Mouse (Mus musculus) adrenal gland, adult 18-20 months (tissue): ENCODE measurements around the gene Cdadc1. TPM values are rescaled to one million over a fixed set of nuclear protein-coding genes. Genes with fewer than 3 reads are reported as not detected.
"Not testable (repeated sequence)": the region's sequence is repeated elsewhere in the genome, so short reads cannot be mapped to it uniquely, and the experiment has no call there.

Experiments
- DNase-seq, 2 experiments: peaks; one replicate each; pipeline ENCODE4 v3.0.0; 2021 to 2022; ENCODE audit warnings: low spot score in 2 of 2
- total RNA-seq, 2 experiments: library from RNA; stranded (reverse); gene quantifications; 1 replicate in 1 of 2; 2 replicates in 1 of 2; pipeline ENCODE4 v1.2.3; 2021

Cdadc1 gene
- total RNA-seq, 2 experiments from 2014 or later: 64.6 to 76.2 TPM

DNA sequence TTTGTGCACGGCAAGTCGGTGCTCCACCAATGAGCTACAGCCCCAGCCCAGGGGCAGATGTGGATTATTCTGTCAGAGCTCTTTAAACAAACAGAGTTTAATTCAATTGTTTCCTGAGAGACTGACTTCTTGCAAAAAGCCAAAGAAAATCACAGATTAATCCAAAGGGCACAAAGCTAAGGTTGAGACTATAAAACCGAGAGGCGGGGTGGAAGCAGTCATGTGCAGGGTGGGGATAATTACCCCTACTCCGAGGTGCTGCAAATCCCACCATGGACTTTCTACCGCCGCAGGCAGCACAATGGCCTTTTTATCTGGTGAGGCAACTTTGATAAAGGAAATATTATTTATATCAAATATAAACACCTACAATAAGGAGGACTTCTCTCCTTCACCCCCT lies 19.0 kb upstream of the Cdadc1 start:
- DNase-seq: no peak

DNA sequence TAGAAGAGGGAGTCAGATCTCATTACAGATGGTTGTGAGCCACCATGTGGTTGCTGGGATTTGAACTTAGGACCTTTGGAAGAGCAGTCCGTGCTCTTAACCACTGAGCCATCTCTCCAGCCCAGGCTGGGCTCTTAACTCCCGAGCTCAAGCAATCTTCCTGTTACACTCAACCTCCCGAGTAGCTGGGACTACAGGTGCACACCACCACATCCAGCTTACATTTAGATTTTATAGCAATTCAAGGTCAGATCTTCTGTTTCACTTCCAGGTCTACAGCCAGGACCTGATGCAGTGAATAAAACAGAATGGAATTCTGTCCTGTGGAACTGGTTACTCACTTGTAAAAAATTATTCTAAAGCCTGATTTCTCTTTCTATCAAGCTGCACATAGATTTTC lies 16.4 kb upstream of the Cdadc1 start:
- not testable (repeated sequence) for DNase-seq

DNA sequence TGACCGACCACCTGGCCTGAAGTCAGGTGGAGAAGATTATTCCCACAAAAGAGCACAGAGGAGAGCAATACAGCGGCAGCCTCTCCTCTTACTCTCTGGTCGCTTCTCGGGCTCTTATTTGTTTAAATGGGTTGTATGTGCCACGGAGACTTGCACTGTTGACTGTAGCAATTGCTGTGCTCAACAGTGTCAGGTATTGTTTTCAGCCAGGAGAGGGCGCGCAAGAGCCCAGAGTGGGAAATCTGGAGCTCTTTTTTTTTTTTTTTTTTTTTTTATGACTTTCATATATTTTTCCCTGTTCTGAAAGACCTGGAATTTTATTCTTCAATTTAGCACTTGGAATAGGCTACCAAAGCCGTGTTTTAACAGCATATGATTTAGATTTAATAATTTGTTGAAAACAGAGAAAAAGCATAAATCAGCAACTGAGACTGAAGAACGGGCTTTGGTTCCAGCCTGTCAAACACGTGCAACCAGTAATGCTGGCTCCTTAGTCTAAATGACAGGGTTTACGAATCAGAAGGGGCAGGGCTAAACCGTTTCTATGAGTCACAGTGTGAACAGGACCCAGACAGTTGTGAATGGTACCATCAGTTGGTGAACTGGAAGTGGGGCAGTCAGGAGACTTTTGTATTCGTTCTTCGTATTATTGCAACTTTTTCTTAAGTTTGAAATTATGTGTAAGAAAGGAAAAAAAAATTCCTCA lies 15.3 kb upstream of the Cdadc1 start:
- DNase-seq: peak; percentile 61 to 62

DNA sequence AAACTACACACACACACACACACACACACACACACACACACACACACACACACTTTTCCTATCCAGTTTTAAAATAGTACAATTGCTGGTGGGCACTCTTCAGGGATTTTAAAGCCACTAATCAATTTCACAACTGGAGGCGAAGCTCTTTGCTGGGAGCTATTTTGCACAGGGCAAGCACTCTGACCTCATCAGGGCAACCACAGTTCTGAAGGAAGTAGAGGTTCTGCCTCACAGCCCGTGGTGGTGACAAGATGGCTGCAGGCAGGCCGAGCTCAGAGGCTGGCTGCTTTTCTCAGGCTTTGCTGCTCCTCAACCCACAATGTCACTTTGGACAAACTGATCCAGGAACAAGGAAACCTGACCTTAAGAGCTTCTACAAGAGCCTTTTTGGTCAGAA lies 9.3 kb upstream of the Cdadc1 start:
- DNase-seq: no peak

DNA sequence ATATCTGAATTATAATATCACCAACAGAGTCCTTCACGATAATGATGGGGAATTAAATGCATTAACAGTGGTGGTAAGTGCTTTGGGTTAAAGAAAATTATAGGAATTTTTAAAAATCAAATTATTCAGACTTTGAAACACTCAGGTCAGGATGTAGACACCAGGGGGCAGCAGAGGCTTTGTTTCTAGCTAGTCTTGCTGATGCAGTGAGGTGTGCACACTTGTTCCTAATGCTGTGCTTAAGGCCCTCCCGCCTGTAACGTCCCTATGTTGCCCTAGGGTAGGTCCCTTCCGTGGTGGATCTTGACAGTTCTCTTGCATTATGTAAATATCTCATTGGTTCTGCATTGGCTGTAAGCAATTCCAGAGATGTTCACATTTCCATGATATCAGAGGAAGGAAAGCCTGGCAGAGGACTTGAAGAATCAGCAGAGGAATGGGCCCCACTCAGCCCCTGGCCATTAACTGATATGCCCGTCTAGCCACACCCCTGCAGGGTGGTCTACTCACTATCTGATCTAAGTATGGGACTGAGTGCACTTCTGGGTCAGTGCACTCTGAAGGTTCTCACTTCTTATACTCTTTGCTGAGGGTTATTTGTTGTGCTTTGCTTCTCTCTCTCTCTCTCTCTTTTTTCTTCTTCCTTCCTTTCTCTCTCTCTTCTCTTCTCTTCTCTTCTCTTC lies 8.1 kb upstream of the Cdadc1 start:
- peak; percentile 62 to 74 for DNase-seq

DNA sequence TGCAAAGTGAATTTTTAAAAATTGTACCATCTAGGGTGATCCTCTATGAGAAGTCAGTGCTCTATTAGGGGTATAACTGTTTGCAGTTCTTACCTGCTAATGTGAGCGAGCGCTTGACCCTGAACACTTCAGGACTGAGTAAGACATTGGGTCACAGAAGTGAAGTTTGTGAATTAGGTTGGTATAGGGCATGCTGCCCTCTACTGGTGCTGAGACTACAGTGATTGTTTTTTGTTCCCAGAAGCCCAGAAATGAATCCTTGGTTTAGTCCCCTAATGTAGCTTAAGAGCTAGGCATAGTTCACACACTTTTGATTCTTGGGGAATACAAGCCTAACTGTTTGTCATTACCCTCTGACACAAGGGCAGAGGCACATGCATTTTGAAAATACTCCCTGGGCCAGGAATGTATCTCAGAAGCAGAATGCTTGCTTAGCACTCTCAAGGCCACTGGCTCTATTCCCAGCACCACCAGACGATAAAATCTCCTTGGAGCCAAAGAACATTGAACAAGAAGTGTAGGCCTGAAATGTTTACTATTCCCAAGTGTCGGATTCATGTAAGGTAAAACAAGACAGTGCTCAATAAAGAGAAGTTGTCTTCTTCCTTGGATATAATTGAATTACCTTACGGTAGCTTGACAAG lies 6.4 kb upstream of the Cdadc1 start:
- DNase-seq: peak in 1 of 2 experiments; percentile 26

DNA sequence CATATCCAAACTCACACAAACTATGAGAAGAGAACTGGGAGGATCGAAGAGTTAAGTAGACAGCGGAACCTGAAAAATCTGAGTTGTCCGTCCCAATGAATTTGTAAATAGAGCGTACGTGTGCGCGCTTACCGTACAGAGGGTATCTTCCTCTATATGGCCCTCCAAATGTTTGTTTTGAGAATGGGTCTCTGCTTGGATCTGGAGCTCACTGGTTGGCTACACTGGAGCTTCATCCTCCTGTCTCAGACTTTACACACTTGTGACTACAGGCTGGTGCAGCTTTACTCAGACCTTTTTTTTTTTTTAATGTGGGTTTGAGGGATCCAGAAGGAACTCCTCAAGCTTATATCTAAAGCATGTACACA lies 485 bp upstream of the Cdadc1 start:
- no peak for DNase-seq

DNA sequence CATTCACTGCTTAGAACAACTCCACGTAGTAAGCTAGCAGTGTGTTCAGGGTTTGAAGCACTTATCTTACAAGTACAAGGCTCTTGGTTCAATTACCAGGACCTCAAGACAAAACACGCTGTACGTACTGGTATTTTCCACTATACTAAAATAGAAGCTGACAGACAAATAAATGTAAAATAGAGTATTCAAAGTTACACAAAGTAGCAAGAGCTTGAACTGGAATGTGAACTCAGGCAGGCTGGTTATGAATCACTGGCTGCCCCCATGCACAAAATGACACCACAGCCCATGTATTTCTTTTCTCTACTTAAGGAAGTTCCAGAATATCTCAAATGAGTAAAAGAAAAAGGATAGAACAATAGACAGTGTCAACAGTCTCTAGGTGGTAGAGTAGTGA lies 2.8 kb downstream of the Cdadc1 start:
- DNase-seq: no peak

DNA sequence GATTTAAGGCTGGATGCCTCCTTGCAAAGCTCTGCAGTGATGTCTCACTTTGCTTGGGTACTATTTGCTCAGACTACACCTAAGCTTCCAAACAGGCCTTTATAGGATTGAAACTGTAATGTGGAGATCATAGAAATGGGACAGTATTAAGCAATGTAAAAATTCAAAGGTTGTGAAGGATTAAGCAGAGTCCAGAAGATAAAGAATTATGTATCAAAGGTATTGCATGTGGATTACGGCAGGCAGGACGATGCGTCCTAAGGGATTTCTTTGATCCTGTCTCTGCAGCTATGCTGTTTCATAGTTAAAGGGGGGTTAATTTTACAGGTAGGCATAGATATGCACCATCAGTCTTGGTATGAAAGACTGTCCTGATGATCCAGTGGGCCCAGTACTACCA lies 5.2 kb downstream of the Cdadc1 start:
- no peak for DNase-seq

DNA sequence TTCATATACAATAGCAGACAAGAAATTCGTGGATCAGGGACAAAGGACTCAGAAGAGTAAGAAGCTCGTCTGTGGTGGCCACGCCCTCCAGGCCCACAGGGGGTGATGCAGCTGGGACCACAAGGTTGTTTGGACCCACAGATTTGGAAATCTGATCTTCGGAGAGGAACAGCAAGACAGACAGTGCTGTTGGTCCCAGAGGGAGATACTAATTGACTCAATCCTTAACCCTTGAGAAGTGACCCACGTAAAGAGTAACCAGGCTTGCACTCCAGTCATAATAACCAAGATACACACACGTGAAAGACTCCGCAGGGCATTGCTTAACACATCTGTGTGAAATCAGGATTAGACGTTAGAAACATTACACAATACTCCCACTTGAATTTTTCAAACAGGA lies 5.9 kb downstream of the Cdadc1 start:
- no peak for DNase-seq

DNA sequence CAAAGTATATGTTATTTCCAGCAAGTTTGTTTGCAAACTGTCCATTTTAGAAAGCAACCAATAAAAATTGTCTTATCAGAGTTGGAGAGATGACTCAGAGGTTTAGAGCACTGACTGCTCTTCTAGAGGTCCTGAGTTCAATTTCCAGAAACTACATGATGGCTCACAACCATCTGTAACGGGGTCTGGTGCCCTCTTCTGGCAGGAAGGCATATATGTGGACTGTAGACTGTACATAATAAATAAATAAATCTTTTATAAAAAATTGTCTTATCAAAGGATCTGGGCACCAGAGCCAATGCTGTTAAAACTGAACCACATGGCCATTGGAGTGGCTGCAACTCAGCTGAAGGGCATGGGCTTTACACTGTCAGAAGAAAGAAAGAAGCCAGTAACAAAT lies 7.1 kb downstream of the Cdadc1 start:
- DNase-seq: no peak

DNA sequence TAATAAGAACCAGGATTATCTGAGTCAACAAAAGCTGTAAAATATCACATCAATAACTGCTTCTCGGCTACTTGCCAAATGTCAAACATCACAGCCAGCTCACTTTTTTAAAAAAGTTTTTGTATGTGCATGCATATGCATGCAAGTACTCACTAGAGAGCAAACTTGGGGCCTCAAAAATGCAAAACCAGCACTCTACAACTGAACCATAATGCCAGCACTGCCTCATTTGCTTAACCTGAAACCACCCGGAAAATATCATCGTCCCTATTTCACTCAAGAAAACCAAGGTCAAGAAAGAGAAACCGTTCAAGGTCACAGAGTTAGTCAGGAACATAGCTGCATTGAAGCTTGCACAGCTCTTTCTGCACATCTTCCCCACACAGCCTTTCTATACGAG lies 21.4 kb downstream of the Cdadc1 start:
- no peak for DNase-seq

DNA sequence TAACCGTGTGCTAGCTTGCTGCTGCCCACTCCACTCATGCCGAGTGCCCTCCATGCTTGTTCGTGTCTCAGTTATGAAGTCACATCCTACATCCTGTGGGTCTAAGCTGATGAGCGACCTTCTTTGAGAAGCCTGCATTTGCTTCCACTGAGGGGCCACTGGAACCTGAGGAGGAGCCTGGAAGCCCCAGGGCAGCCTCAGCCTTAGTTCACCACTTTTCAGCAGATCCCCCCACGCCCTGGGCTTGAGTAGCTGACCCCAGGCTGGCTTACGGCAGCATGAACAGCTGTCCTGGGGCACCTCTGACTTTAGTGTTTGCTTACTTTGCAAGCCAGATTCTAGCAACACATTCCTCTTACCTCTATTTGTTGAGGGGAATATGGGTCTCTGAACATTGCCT lies 31.0 kb downstream of the Cdadc1 start:
- no peak for DNase-seq

DNA sequence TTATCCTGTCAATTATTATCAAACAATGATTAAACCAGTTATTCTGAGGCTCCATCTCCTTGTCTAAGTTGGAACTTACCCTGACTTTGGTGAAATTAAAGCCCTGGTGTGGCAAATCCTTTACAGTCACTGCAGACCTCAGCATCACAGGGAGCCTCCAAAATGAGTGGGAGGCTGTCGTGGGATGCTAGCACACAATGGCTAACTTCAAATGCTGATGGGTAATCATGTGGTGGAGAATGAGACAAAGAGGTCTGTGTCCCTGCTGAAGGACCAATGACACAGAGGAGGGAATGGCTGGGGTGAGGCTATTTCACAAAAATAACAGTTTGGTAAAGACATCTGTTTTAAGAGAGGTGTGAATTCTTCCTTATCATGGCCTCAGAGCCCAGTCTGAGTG lies 39.9 kb downstream of the Cdadc1 start:
- DNase-seq: no peak

DNA sequence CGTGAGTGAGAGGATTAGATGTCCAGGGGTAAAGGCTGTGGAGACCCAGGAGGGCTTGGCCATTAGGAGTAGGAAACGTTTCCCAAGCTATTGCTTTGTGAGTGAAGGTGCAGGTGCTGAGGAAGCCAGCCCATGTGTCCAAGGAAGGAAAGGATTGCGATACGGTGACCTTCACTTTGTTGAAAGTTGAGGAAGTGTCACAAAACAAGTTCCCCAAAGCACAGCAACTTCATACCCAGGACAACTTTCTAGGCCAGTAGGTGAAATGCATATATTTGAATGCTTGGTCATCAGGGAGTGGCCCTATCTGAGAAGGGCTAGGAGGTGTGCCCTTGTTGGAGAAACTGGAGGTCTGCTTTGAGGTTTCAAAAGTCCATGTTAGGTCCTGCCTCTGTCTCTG lies 40.7 kb downstream of the Cdadc1 start:
- DNase-seq: no peak

DNA sequence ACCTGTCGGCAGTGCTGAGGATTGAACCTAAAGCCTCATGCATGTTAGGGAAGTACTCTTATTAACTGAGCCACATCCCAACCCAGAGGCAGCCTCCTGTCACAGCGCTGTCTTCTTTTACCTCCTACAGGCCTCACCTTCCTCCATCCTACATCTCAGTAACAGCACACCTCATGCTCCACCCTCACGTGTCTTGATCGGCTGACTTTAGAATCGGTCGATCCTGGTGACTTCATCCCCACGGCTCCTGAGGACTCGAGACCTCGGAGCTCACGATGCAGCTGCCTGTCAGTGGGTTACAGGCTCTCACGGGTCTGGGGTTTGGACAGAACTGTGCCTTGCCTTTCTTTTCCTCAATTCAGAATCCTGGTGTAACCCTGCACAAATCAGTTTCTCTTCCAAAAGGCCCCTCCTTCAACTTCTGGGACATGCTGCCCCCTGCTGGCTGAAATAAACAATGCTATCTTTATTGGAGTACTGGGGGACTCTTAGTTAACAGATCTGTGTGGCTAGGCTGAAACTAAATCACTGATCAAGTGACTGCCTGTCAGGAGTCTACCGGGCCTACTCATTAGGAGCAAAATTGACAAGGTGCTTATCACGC lies 41.7 kb downstream of the Cdadc1 start:
- DNase-seq: peak; percentile 77 to 78

DNA sequence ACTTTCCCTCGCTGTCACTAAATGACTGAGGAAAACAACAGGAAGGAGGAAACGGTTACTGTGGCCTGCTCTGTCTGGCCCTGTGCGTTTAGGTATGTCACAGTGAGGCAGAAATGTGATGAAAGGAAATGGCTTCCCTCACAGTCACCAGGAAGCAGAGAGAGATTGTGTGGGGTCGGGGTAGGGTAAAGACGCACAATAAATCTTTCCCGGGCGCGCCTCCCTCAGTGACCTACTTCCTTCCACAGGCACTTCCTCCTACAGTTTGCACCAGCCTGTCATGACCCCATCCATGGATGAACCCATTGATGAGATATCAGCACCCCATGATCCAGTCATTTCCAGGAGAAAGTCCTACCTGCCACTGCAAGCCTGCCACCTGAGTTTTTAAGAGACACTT lies 42.7 kb downstream of the Cdadc1 start:
- no peak for DNase-seq

DNA sequence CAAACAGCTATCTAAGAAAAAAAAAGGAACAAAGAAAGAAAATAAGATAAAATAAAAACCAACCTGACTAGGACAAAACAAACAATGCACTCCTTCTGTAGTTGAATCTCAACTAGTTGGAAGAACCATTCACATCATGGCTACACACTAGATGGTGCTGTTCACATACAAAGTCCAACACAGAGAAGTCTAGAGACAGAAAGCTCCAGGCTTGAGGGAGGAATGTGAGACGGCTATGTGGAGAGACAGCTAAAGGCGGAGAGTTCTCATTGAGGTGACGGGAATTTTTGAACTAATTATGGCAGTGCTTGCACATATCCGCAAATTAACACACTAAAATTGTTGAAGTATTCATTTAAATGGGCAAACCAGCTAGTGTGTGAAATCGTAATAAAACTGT lies 43.7 kb downstream of the Cdadc1 start:
- DNase-seq: no peak

DNA sequence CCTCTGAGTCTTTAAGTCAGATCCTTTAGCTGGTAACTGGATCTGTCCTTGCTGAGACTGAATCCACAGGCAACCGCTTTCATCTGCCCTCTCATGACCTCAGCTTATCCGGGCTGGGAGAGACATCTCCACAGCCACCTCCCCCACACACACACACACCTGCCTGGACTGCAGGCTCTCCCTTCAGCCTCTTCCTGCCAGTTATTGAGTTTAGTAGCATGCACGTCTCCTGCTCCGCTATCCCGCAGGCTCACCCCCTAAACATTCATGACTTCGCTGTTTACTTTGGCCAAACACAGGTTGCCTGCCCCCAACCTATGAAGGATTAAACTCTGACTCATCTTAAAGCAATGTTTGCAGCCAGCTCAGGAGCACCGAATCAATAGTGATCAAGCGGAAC lies 45.8 kb downstream of the Cdadc1 start:
- DNase-seq: no peak

DNA sequence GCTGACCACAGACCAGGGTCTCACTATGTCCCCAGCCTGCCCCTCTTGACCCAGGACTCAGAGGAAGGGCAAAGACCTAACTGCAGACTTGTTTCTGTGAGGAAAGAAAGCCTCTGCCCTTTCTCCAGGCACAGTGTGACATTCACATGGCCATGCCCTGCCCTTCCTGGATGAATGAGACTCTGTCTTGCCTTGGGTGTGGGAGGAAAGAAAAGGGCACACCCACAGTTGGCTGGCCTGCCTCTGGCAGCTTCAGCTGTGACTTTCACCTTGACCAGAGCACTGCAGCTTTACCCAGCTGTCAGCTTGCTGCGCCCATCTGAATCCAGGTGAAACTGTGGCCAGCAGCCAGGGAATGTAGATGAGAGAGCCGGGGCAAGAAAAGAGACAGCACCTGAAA lies 46.9 kb downstream of the Cdadc1 start:
- DNase-seq: peak in 1 of 2 experiments; percentile 24

DNA sequence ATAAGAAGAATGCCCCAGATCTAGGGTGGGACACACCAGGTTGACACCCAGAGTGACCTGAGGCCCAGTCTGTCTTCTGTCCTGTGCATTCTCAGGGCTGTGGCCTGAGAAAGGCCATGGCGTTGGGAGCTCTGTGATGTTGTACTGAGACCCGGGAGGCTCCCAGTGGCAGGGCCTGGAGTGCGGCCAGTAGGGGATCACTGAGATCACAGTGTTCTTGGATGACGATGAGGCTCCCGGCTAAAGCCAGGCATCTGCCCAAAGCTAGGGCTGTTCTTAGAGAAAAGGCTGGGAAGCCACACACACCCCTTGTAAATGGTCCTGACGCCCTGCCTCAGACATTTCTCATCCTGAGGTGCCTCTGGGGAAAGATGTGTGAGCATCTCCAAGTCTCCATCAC lies 48.7 kb downstream of the Cdadc1 start:
- peak; percentile 18 to 54 for DNase-seq

DNA sequence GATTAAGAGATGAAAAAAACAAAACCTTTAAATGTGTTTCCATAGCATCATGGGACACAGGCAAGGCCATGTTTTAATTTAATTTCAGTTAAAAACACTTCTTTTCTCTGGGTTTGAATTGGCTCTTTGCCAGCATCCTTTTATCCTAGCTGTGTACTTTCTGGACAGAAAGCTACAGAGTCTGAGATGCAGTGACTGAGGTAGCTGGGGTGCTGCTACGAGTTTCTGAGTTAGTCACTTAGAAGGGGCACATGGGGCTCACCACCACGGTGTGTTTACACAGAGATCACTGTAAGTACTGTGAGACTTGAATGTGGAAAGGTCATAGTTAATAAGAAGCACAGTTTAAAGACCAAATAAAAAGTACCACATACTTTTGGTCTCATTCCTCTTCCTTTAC lies 49.2 kb downstream of the Cdadc1 start:
- DNase-seq: no peak
